Mouse (Mus musculus) liver, adult (tissue): ENCODE measurements around the gene Ppp1r16b.

Experiments used
- GATA4 ChIP-seq: IDR thresholded peaks from 2 replicates; pipeline ENCODE4 v1.6.1; 2014; ENCODE audit warnings: mild to moderate bottlenecking, low read length; ENCODE audit not compliant: insufficient replicate concordance

The Ppp1r16b gene

DNA sequence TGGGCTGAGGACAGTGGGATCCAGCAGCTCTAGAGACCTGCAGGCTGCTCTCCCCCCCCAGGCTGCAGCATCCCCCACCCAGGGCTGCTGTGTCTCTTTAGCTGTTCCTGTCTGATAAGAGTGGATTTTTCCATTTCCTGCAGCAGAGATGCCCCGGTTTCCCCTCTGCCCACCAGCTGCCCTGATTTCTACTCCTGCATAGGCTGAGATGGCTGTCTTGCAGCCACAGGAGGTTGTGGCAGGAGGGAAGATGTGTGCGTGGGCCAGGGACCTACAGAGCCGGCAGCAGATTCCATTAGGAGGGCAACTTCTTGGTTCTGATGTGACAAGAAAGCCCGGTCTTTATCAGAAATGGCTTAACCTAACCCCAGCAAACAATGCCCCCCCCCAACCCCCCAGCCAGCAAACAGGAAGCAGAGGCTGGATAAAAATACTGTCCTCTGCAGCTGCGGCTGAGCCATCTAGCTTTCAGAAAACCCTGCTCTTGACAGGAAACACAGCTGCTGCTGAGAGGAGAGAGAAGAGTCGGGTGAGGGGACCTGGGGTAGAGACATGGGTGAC, 57.9 kb downstream of the Ppp1r16b start:
- peak; percentile 88; the same call in 1 of the 2 replicates for TF ChIP-seq GATA4

DNA sequence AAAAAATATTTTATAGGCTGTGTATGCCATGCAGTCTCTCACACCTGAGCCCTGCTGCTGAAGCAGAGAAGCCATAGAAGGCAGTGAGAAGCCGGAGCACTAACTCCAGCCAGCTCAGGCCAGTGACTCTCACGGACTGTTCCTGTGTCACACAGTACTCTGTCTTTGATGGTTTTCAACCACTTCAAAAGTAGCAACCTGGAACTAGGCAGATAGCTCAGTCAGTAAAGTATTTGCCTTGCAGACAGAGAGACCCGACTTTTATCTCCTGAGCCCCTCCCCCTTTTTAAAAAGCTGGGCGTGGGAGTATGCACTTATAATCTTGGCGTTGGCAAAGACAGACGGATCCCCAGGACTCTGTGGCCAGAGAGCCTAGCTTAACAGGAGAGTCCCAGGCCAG, 58.6 kb downstream of the Ppp1r16b start:
- TF ChIP-seq GATA4 = no peak

DNA sequence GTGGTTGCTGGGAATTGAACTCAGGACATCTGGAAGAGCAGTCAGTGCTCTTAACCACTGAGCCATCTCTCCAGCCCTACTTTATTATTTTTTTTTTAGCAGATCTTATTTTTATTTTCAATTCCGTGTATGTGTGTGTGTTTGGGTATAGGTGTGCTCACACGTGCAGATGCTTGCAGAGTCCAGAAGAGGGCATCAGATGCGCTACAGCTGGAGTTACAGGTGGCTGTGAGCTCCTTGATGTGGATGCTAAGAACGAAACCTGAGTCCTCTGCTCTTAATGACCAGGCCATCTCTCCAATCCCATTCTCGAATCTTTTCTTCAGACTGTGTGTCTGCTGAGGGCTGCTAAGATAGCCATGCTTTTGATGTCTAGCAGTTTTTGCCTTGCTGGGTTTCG, 61.1 kb downstream of the Ppp1r16b start:
- no peak for TF ChIP-seq GATA4

DNA sequence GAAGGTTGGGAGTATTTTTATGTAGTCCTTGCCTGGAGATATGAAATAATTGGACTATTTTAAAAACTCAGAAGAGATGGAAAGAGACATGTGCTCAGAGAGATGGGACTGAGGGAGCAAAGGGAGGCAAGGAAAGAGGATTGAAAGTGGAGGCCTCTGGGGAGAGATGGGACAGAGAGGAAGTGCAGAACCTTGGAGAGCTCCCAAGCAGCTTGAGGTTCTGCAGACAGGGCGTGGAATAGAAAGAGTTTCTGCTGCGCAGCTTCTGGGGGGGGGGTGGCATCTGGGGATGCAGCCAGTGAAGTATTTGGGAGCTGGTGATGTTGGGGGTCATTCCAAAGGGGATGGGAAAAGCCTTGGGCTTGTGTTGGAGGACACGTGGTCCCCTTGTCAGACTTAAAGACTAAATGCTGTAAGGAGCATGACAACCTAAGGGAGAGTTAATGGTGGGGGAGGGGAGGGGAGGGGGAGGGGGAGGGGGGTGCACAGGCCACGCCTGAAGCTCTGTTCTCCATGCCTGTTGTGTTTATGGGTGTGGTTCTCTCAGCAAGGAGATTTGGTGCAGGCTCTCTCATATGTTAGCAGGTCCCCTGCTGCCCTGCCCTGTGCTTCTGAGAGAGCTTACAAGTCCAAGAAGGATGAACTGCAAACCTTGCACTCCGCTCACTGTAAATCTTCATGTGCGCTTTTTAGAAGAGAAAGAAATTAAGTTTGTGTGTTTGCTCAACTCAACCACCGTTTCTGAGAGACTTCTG, 63.0 kb downstream of the Ppp1r16b start:
- no peak for TF ChIP-seq GATA4

DNA sequence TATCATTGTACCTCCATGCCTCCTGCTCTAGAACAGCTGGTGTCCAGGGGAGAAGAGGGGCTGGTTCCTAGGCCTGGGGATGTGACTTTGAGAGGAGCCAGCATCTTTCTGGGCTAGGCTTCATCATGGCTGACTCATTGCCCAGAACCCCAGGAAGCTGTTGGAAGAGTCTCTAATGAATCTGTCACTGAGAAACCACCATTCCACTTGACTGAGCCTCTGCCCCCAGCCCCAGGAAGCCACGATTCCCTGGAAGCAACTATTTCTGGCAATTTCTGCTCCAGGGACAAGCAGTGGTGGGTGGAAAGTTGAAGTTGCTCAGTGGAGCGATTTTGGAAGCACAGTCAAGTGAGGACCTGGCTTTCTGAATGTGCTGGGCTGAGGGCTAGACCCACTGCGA, 65.7 kb downstream of the Ppp1r16b start:
- TF ChIP-seq GATA4 = no peak

DNA sequence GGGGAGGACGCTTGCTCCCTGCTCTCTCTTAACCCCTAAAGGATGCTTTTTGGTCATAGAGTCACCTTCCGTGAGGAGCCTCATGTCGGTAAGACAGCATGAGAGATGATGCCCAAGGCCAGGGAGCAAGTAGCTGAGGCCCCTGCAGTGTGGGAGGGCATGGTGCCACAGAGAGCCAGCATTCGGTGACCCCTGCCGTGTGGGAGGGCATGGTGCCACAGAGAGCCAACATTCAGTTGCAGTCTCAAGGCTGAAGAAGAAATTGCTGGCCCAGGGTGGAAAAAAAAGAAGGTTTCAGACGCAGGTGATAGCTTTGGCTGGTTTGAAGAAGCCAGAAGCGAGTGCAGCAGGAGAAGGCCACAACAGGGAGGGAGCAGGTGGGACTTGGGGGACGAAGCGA, 67.3 kb downstream of the Ppp1r16b start:
- TF ChIP-seq GATA4 = no peak

DNA sequence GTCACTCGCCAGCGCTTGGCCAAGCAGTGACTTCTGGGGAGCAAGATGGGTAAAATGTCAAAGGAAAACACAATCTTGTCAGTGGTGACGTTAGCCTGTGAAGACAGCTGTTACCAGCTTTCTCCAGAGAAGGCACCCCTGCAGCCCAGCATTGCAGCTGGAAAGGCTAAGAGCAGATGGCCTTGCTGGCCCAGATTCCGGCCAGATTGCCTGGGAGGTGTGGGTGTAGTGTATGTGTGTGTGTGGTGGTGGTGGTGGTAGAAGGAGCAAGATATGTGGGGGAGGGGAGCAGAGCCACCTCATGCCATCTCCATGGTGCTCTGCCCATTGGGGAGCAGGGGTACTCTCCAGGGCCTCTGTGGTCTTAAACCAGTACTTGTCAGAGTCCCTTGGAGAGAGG, 67.9 kb downstream of the Ppp1r16b start:
- no peak for TF ChIP-seq GATA4

DNA sequence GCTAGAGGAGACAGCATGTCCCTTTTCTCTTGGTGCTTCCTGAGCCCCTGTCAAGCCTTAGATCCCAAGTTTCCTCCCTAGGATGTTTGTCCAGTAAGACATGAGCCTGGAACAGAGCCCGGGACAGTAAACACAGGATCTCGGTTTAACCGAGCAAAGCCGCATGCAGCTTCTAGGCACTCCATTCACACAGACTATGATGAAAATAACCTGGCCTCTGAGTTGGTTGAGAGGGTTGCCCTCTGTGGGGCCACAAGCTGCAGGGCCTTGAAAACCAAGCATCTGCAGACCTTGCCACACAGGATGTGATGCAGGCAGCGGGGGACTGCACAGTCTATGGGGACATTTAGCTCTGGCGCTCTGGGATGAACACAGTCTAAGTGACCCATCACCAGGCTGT, 68.7 kb downstream of the Ppp1r16b start:
- no peak; the same call in 1 of the 2 replicates for TF ChIP-seq GATA4

DNA sequence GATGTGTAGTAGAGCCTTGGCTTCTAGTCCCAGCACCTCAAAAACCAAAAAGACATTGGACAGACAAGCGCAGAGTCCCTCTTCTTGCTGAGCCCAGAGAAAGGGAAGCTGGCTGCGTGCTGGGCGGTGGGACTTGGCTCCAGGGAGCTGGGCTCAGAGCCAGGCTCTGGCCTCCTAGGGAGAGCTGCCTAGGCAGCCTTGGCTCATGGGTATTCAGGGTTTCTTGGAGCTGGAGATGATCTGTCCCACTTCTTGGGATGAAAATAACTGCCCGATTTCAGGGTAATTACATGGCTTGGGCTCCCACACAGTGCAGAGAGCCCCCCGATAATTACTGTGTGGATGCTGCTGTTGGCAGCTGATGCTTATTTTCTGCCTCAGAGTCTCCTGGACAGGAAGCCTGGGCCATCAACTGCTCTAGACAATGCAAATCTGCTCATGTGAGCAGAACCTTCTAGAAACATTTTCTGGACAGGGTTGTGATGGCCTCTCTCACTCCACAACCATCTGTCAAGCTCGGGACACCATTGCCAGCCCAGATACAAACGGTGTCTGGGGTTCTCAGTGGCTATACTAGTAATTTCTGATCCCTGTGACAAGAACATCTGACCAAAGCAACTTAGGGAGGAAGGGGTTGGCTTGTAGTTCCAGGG, 69.4 kb downstream of the Ppp1r16b start:
- TF ChIP-seq GATA4 = no peak

DNA sequence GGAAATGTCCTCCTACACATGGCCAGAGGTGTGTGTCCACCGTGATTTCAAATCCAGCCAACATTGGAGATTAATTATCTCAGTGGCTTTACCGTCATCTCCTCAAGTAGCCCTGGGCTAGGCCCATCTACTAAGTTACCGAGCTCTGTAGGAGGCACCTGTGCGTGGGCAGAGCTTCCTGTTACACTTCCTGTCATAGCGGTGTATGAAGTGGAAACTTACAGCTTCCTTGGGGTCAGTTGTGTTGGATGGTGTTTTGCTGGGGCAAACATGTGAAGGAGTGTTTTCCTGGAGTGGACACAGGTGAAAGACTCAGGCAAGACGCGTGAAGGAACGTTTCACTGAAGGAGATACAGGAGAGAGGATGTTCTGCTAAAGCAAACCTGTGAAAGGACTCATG, 70.1 kb downstream of the Ppp1r16b start:
- TF ChIP-seq GATA4 = no peak

DNA sequence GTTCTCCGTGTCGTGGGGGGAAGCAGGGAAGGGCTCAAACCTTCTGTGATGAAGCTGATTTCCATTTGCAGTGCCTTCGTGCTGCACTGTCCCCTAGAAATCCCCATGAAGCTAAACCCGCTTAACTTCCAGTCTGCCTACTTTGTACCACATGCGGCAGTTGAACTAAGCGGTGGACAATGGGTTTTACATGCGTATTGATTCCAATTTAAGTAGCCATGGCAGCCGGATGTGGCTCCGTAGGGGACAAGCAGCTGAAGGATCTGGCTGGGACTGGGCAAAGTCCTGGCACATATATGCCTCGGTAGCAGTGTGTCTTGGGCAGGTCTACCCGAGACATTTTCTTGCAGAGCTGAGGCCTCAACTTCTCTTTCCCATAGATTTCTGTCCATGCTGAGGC, 73.4 kb downstream of the Ppp1r16b start:
- no peak for TF ChIP-seq GATA4

DNA sequence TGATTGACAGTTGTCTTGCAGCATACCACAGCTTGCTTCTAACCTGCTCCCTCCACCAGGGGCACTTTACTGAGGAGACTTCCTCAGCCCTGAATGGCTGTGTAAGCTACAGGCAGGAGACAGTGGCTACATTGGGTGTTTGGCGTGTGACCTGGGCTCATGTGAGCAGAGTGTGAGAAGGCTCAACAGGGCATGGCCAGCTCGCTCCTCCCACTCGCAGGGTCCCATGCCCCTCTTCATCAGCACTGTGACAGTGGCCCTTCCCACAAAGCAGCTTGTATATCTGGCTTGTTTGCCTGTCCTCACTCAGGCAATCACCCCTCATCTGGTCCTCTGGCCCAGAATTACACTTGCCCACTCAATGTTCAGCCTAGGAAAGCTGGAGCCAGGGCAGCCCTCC, 73.9 kb downstream of the Ppp1r16b start:
- no peak for TF ChIP-seq GATA4

DNA sequence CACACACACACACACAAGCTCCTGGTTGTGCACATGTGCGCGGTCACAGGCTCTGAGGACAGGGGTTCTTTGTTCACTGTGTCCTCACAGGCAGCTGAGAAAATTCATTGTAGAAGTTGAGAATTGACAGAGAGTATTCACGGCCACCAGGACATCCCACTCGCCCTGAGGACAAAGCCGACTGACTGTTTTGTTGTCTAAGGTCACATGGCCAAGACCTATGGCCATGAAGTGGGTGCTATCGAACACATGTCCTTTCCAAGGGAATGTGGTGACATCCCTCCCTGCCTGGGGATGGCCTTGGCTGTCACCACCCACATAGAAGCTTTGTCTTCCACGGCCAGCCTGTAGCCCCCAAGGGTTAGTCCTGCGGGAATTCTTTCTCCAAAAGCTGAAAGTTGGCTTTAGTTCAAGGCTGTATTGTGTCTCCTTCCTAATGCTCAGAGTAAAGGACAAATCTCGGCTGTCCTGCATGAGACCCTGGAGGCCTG, 75.9 kb downstream of the Ppp1r16b start:
- no peak for TF ChIP-seq GATA4

DNA sequence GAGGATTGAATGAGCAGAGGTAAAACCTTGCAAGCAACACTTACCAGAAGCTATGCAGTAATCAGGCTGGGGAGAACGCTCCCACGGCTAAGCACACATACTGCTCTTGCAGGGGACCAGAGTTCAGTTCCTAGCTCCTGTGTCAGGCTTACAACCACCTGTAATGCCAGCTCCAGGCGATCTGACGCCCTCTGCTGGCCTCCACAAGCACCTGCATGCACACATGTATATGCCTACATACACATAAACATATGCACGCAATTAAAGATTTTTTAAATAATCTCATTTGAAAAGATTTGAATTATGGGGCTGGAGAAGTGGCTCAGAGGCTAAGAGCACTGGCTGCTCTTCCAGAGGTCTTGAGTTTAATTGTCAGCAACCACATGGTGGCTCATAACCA, 77.2 kb downstream of the Ppp1r16b start:
- no peak for TF ChIP-seq GATA4

DNA sequence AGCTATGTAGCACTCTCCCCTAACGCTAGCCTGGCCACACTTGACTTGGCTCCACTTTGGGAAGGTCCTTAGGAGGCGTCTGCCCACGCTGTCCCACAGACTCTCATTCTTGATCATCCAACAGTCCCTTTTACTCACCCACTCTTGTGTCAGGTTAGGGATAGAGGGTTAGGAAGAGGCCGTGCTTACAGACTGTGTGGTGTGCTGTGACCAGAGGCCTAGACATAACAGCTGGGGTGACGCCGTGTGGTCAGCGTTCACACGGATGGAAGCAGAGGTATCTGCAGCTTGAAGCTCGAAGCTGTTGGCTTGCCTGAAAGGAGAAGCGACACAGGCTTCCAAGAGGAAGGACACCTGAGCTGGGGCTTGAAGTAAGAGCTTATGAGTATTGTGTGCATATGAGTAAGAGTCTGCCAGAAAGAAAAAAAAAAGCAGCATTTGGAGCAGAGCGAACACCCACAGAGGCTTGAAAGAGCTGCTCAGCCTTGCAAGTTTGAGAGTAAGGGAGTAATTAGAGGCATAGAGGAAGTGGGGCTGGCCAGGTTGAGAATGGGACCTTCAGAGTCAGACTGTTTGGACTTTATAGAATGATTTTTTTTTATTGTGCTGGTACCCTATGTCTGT, 78.4 kb downstream of the Ppp1r16b start:
- no peak for TF ChIP-seq GATA4

DNA sequence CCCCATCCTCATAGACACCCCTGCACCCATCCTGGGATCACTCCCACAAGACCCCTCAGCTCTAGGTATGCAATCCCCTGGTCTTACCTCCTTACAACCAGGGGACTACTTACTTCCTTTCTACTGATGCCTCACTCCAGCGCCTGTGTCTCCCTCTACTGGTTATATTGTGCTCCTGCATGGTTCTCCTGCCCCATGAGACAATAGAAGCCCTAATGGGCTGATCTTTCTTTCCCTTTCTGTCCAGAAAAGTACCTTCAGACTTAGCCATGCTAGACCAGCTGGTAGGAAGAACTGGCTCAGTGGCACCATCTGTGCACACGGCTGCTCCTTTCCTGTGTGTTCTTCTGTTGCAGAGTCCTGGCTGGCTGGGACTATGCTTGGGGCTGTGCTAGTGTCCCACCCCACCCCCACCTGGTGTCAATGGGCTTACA, 79.9 kb downstream of the Ppp1r16b start:
- TF ChIP-seq GATA4 = no peak
